Mouse (Mus musculus): ENCODE data around the gene Uri1. TPM values are rescaled to one million over a fixed set of nuclear protein-coding genes. Genes with fewer than 3 reads are reported as not detected.

Uri1 gene
- polyA plus RNA-seq, 1 experiment from 2014 or later: 44.4 TPM

DNA sequence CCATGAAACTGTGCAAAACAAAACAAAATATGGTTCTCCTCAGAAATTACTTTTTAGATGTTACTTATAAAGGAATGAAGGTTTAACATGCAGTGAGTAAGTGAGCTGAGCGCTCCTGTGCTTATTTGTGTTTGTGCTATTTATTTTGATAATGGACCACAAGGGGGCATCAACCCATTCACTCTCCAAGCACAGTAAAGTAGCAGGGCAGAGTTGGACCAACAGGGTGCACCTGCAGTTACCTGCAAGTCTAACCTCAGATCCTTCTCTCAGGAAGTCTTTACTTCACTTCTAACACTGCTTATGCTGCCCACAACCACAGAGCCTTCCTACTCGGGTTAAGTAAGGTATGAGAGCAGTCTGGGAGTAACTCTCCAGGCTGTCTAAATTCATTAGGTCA lies 23.7 kb downstream of the Uri1 start:
- no peak for DNase-seq (ENCODE audit: extremely low spot score, low spot score)
- WGBS: 60% methylated on average over 2 of the region's 2 CpGs

DNA sequence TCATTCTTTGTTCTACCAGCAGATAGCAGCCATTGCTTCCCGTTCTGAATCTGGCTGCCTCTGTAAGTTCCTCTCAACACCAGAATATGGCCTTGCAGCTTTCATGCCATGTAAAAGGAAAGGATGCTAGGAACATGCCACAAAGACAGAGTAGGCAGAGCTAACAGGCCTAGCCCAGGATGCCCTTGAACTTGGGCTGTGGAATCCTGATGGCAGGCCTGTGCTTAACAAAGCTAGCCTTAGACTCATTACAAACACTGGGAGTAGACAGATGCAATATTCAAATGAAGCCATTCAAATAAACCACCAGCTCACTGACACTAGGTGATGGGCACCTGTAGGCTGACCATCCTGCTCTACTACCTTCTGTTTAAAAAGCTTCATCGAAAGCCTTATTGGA lies 30.5 kb downstream of the Uri1 start:
- Histone ChIP-seq H3K36me3 (replicated peaks) (no peaks in the 10 kb centered on the region), H3K4me1 (no peaks in the 10 kb centered on the region), H3K27me3 (ENCODE audit: poor library complexity, severe bottlenecking) (no peaks in the 10 kb centered on the region), H3K27ac (no peak overlapping the region), H3K9me3 (no peaks in the 10 kb centered on the region), H3K4me3 (no peak overlapping the region)
- 94% methylated on average over 2 of the region's 2 CpGs for WGBS
- no peak for DNase-seq (ENCODE audit: extremely low spot score, low spot score)

More for the DNA sequence above, 23.7 kb downstream of the Uri1 start:
- no peaks in the 10 kb centered on the region for H3K27me3 ChIP-seq (ENCODE audit: poor library complexity, severe bottlenecking)
- no peak overlapping the region for H3K27ac ChIP-seq
- no peaks in the 10 kb centered on the region for H3K9me3 ChIP-seq
- H3K4me1 ChIP-seq: no peaks in the 10 kb centered on the region
- H3K4me3 ChIP-seq: no peak overlapping the region
- H3K36me3 ChIP-seq (replicated peaks): no peaks in the 10 kb centered on the region

DNA sequence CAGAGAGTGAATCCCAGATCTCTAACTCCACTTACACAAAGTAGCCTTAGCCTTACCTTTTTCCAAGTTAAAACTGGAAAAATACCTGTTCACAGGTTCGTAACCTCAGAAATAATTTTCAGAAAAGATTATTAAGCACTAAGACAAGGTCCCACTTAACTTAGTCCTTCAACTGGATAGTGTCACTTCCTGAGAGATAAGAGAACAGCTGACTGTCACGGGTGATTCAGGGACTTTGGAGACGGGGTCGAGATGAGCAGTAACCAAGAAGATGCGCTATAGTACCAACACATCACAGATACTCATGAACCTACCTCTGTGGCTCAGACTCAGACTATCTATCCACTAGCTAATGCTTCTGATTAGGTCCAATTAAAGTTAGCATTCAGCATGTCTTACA lies 38.5 kb downstream of the Uri1 start:
- peaks cover 8% of the 10 kb centered on the region for H3K4me1 ChIP-seq
- no peak for DNase-seq (ENCODE audit: extremely low spot score, low spot score)
- H3K27ac ChIP-seq: no peak overlapping the region
- H3K4me3 ChIP-seq: no peak overlapping the region
- WGBS: 93% methylated on average over 5 of the region's 5 CpGs
- peaks cover 11% of the 10 kb centered on the region for H3K36me3 ChIP-seq (replicated peaks)
- no peaks in the 10 kb centered on the region for H3K9me3 ChIP-seq
- H3K27me3 ChIP-seq (ENCODE audit: poor library complexity, severe bottlenecking): no peaks in the 10 kb centered on the region

DNA sequence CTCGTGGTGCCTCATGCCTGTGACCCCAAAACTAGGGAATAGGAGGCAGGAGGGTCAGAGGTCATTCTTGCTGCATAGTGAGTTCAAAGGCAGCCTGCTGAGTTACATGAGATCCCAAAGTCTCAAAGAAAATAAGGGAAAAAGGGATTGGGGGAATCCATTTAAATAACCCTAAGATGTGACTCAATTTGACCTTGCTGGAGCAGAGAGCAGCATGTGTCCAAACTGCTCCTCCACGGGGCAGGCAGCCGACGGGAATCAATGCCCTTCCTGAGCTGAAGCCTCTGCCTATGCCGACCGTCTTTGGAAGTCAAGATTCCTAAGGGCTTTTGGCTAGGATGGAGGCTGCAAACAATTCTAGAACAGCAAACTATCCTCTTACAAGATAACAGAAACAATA lies 39.9 kb downstream of the Uri1 start:
- no peaks in the 10 kb centered on the region for H3K9me3 ChIP-seq
- no peak for DNase-seq (ENCODE audit: extremely low spot score, low spot score)
- no peaks in the 10 kb centered on the region for H3K27me3 ChIP-seq (ENCODE audit: poor library complexity, severe bottlenecking)
- 54% methylated on average over 6 of the region's 6 CpGs for WGBS
- H3K27ac ChIP-seq: no peak overlapping the region
- H3K4me1 ChIP-seq: peaks cover 8% of the 10 kb centered on the region
- peaks cover 25% of the 10 kb centered on the region for H3K36me3 ChIP-seq (replicated peaks)
- H3K4me3 ChIP-seq: no peak overlapping the region

DNA sequence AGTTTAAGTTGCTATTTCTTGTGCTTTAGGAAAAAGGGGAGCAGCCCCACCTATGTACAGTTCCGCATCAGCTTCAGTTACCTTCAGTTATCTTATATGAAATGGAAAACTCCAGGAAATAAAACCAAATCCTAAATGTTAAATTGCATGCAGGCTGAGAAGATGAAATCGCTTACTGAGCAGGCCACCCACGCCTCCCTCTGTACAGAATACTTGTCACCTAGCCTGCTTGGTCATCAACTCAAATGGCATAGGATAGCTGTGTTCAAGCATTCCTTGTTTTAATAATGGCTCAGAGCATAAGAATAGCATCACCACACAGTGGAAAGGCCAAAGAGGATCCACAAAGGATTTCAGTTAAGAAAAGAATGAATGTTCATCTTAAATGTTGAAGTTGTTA lies 43.6 kb downstream of the Uri1 start:
- DNase-seq (ENCODE audit: extremely low spot score, low spot score): no peak

DNA sequence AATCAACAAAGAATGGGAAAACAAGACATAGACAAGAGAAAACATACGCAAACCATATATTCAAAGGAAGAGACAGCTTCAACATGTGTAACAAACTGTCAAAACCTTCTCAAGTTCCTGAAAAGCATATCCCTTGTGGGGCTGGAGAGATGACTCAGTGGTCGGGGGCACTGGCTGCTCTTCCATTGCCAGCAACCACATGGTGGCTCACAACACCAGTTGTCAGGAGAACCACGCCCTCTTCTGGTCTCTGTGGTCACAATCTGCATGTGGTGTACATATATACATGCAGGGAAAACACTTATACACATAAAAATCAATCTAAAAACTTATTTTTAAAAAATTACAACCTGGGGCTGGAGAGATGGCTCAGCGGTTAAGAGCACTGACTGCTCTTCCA lies 44.9 kb downstream of the Uri1 start:
- Histone ChIP-seq H3K27ac (no peak overlapping the region), H3K36me3 (replicated peaks) (peaks cover 51% of the 10 kb centered on the region), H3K4me1 (peaks cover 2% of the 10 kb centered on the region), H3K27me3 (ENCODE audit: poor library complexity, severe bottlenecking) (no peaks in the 10 kb centered on the region), H3K4me3 (no peak overlapping the region), H3K9me3 (no peaks in the 10 kb centered on the region)
- no peak for DNase-seq (ENCODE audit: extremely low spot score, low spot score)
- 92% methylated on average over 4 of the region's 4 CpGs for WGBS

More for the DNA sequence above, 43.6 kb downstream of the Uri1 start:
- Histone ChIP-seq H3K4me1 (peaks cover 8% of the 10 kb centered on the region), H3K4me3 (no peak overlapping the region), H3K36me3 (replicated peaks) (peaks cover 51% of the 10 kb centered on the region), H3K27ac (no peak overlapping the region), H3K27me3 (ENCODE audit: poor library complexity, severe bottlenecking) (no peaks in the 10 kb centered on the region), H3K9me3 (no peaks in the 10 kb centered on the region)
- WGBS: 92% methylated on average over 3 of the region's 3 CpGs

DNA sequence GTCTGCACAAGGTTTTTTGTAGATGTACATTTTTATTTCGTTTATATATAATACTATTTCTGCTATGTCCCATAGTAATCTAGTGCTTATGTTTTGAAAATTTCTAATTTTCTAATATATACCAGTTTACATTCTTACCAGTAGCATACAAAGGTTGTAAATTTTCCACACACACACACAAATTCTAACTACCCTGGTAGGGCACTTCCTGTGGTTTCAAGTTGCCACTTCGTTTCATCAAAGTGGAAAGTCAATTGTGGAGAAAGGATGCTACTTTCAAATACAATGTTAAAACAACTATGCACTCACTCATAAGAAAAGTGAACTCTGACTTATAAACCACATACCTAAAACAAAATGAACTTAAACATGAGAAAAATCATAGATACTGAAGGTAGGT lies 45.7 kb downstream of the Uri1 start:
- Histone ChIP-seq H3K4me1 (peaks cover 3% of the 10 kb centered on the region), H3K9me3 (no peaks in the 10 kb centered on the region), H3K27me3 (ENCODE audit: poor library complexity, severe bottlenecking) (no peaks in the 10 kb centered on the region), H3K4me3 (no peak overlapping the region), H3K36me3 (replicated peaks) (peaks cover 51% of the 10 kb centered on the region), H3K27ac (no peak overlapping the region)
- 86% methylated on average over 2 of the region's 2 CpGs for WGBS
- no peak for DNase-seq (ENCODE audit: extremely low spot score, low spot score)

DNA sequence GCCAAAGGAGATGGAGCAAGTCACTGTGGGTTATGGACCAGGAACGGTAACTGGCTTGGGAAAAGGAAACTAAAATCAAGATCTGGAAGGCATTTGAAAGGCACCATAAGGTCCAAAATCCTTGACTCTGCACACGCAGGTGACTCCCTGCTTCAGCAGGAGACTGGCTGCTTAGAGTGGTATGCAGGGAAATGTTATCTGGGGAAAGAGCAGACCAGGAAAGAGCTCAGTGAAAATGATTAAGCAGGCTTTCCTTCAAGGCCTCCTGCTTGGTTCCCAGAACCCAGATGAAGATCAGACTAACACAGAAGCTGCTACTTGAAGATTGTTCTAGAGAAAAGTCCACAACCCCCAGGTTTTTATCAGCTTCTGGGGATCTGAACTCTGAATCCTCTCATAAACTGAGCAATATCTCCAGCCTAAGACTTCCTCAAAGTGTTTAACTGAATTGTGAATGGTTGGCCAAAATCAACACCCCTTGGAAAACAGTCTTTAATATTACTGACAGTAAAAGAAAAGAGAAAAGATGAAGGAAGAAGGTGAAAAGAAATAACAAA lies 50.3 kb downstream of the Uri1 start:
- Histone ChIP-seq H3K36me3 (replicated peaks) (peaks cover 23% of the 10 kb centered on the region), H3K9me3 (no peaks in the 10 kb centered on the region), H3K27ac (no peak overlapping the region), H3K27me3 (ENCODE audit: poor library complexity, severe bottlenecking) (no peaks in the 10 kb centered on the region), H3K4me3 (no peak overlapping the region), H3K4me1 (peaks cover 36% of the 10 kb centered on the region)
- WGBS: 85% methylated on average over 2 of the region's 2 CpGs
- DNase-seq (ENCODE audit: extremely low spot score, low spot score): no peak

DNA sequence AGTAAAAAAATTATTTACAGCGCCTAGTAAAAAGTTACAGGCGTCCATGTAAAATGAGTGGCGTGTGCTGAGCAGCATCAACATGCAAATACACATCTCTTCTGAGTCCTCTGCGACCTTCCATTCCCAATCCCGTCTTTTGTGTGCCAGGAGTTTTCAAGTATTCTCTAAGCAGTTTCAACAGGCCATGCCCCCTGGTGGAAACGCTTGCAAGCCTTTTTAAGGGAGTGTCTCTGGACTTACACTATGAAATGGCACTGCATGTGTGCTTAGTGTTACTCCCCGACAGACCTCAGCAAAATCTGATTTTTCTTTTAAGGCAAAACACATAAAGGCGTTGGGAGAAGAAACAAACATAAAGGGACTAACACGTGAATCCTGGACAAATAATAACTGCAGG lies 50.8 kb downstream of the Uri1 start:
- Histone ChIP-seq H3K27me3 (ENCODE audit: poor library complexity, severe bottlenecking) (no peaks in the 10 kb centered on the region), H3K4me3 (no peak overlapping the region), H3K27ac (no peak overlapping the region), H3K36me3 (replicated peaks) (peaks cover 23% of the 10 kb centered on the region), H3K9me3 (no peaks in the 10 kb centered on the region), H3K4me1 (peaks cover 36% of the 10 kb centered on the region)
- DNase-seq (ENCODE audit: extremely low spot score, low spot score): no peak
- 73% methylated on average over 9 of the region's 9 CpGs for WGBS

DNA sequence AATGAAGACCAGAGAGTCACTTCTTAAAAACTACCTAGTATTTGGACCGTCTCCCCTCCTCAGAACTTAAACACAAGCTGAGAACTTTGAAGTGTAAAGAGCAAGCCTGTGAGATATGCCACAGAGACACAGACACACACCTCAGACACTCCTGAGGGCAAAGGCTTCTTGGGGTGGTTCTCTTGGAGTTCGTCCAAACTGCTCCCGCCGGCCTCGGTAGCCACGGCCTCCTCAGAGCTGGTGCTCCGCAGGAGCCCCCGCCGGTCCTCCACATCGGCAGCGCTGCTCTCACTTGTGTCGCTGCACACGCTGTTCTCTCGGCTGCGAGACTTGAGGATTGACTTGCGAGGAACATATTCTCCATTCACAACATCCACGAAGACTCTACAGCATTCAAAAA lies 61.0 kb downstream of the Uri1 start:
- H3K36me3 ChIP-seq (replicated peaks): peaks cover 71% of the 10 kb centered on the region

DNA sequence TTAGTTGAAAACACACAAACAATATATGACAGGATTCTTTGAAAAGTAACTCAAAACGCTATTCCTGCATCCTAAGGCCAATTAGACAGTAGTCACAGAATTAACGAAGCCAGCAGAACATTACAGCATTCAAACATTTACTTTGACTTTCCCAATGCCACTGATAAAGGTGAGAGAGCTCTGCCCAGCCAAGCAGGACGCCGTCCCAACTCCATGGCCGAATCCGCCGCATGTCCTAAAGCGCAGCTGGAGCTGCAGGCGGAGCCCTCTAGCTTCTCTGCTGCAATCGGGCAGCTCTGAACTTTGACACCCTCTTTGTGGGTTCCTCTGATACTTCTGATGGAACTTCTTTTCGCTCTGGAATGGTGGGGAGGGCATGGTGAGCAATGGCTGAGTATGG lies 62.1 kb downstream of the Uri1 start:
- no peak for DNase-seq (ENCODE audit: extremely low spot score, low spot score)
- Histone ChIP-seq H3K4me1 (no peaks in the 10 kb centered on the region), H3K27ac (no peak overlapping the region), H3K9me3 (no peaks in the 10 kb centered on the region), H3K36me3 (replicated peaks) (peaks cover 80% of the 10 kb centered on the region), H3K4me3 (no peak overlapping the region), H3K27me3 (ENCODE audit: poor library complexity, severe bottlenecking) (no peaks in the 10 kb centered on the region)
- 89% methylated on average over 11 of the region's 11 CpGs for WGBS

More for the DNA sequence above, 61.0 kb downstream of the Uri1 start:
- no peaks in the 10 kb centered on the region for H3K4me1 ChIP-seq
- no peaks in the 10 kb centered on the region for H3K9me3 ChIP-seq
- no peak overlapping the region for H3K27ac ChIP-seq
- no peak for DNase-seq (ENCODE audit: extremely low spot score, low spot score)
- WGBS: 96% methylated on average over 17 of the region's 17 CpGs
- H3K4me3 ChIP-seq: no peak overlapping the region
- no peaks in the 10 kb centered on the region for H3K27me3 ChIP-seq (ENCODE audit: poor library complexity, severe bottlenecking)

DNA sequence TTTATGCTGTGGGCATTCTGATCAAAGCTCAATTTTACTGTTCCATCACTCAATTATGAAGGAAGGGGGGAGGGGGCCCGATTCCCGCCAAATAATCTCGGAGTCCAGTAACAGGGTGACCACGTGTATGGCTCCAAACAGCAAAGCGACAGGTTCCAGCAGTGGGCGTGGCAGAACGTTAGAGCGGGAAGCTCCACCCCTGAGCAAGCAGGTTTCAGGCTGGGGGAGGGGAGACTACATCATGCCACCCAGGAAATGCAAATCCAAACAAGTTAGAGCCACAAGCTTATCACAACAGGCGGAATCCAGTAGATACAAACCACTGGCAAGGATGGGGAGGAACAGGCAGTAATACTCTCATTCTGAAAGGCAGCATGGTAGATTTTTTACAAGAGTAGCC lies 71.5 kb downstream of the Uri1 start:
- no peaks in the 10 kb centered on the region for H3K4me1 ChIP-seq
- H3K4me3 ChIP-seq: no peak overlapping the region
- peaks cover 2% of the 10 kb centered on the region; the same call in 1 of the 2 replicates for H3K9me3 ChIP-seq
- DNase-seq (ENCODE audit: extremely low spot score, low spot score): no peak
- peaks cover 48% of the 10 kb centered on the region for H3K36me3 ChIP-seq (replicated peaks)
- no peak overlapping the region for H3K27ac ChIP-seq
- no peaks in the 10 kb centered on the region for H3K27me3 ChIP-seq (ENCODE audit: poor library complexity, severe bottlenecking)
- 78% methylated on average over 9 of the region's 9 CpGs for WGBS

DNA sequence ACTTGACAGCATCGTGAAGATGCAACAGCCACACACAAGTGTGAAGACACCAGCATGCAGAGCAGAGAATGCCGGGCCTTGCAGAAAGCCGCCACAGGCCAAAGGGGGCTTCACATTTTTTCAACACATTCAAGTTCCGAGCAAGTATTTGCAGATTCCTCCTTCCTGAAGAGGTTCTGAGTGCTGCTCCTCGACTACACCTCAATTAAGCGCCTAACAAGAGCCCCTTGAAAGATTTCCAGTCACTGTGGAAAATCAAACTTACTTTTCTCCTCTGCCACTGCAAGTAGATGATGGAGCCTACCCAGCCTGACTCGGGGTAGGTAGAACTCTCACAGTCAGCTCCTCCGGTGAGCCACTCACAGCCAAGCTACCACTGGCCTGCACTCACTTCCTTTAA lies 86.9 kb downstream of the Uri1 start:
- no peak for DNase-seq (ENCODE audit: extremely low spot score, low spot score)
- no peak overlapping the region for H3K4me3 ChIP-seq
- H3K9me3 ChIP-seq: peaks cover 11% of the 10 kb centered on the region
- peaks cover 29% of the 10 kb centered on the region for H3K4me1 ChIP-seq
- H3K27ac ChIP-seq: no peak overlapping the region
- H3K36me3 ChIP-seq (replicated peaks): peaks cover 21% of the 10 kb centered on the region
- no peaks in the 10 kb centered on the region for H3K27me3 ChIP-seq (ENCODE audit: poor library complexity, severe bottlenecking)
- WGBS: 83% methylated on average over 8 of the region's 8 CpGs

DNA sequence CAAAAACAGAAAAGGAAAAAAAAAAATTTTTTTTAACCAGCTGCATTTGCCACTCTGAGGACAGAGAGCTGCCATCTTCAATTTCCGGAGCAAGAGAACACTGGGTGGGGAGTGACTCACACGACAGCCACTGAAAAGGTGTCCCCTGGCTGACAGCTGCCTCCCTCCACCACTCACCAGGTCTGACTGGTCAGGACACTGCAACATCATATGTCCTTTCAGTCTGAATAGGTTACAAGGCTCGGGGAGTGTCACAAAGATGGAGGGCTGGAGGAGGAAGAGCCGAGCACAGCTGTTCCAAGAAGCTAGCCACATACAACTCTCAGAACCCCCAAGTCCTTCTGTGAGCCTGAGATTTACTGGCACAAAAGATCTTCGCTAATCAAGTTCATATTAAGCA lies 87.6 kb downstream of the Uri1 start:
- H3K36me3 ChIP-seq (replicated peaks): peaks cover 17% of the 10 kb centered on the region
- 76% methylated on average over 5 of the region's 5 CpGs for WGBS

More for the DNA sequence above, 87.6 kb downstream of the Uri1 start:
- Histone ChIP-seq H3K9me3 (peaks cover 11% of the 10 kb centered on the region), H3K4me1 (peaks cover 36% of the 10 kb centered on the region), H3K4me3 (no peak overlapping the region), H3K27me3 (ENCODE audit: poor library complexity, severe bottlenecking) (no peaks in the 10 kb centered on the region), H3K27ac (no peak overlapping the region)
- no peak for DNase-seq (ENCODE audit: extremely low spot score, low spot score)
